Mouse (Mus musculus) G1E (cell line): ENCODE measurements around the gene Cryzl2. TPM values are rescaled to one million over a fixed set of nuclear protein-coding genes. Genes with fewer than 3 reads are reported as not detected.

Source experiments
- ATAC-seq: 2 replicates; pipeline ENCODE4 v1.8.0; 2016; ENCODE audit warnings: mild to moderate bottlenecking; ENCODE audit not compliant: insufficient number of reproducible peaks, poor library complexity, low FRiP score, severe bottlenecking; ENCODE audit errors: extremely low read depth
- DNase-seq: peaks from one replicate; pipeline ENCODE4 v3.0.0; 2012; ENCODE audit warnings: low spot score
- H3K27me3 ChIP-seq: 2 replicates; pipeline ENCODE4 v1.6.1; 2012; ENCODE audit warnings: mild to moderate bottlenecking, low read length, inconsistent platforms; ENCODE audit not compliant: insufficient read depth
- H3K36me3 ChIP-seq: replicated peaks from 2 replicates; pipeline ENCODE3; 2012; ENCODE audit warnings: mild to moderate bottlenecking, inconsistent platforms
- H3K4me1 ChIP-seq: 2 replicates; pipeline ENCODE4 v1.6.1; 2012; ENCODE audit warnings: low read depth, low read length, inconsistent platforms, mixed read lengths; ENCODE audit not compliant: insufficient read depth
- H3K4me3 ChIP-seq: 2 replicates; pipeline ENCODE4 v1.5.1; 2012; ENCODE audit warnings: low read depth, mild to moderate bottlenecking, inconsistent platforms, low read length, moderate library complexity, mixed read lengths
- H3K9me3 ChIP-seq: replicated peaks from 2 replicates; pipeline ENCODE4 v1.6.1; 2012; ENCODE audit warnings: inconsistent platforms
- CTCF ChIP-seq: IDR thresholded peaks from 2 replicates; pipeline ENCODE4 v1.5.1; 2012; ENCODE audit warnings: low read depth, low read length, inconsistent platforms, mixed read lengths
- GATA1 ChIP-seq: IDR thresholded peaks from 2 replicates; pipeline ENCODE4 v1.6.1; 2012; ENCODE audit warnings: borderline replicate concordance, low read length, inconsistent platforms, mixed read lengths
- GATA2 ChIP-seq: IDR thresholded peaks from 2 replicates; pipeline ENCODE4 v1.6.1; 2012; ENCODE audit warnings: low read depth, low read length, inconsistent platforms, borderline replicate concordance
- POLR2AphosphoS5 ChIP-seq: IDR thresholded peaks from 2 replicates; pipeline ENCODE4 v1.6.1; 2012; ENCODE audit warnings: low read depth, low read length, inconsistent platforms; ENCODE audit not compliant: insufficient replicate concordance
- TAL1 ChIP-seq: conservative IDR thresholded peaks from 2 replicates; pipeline ENCODE4 v1.6.1; 2012; ENCODE audit warnings: low read depth, low read length, inconsistent platforms, mixed read lengths
- polyA plus RNA-seq: library from polyadenylated mRNA; stranded (reverse); fragments of >175 nt; gene quantifications from 2 replicates; pipeline ENCODE4 v1.2.3, GENCODE M21; 2012
- total RNA-seq, 2 experiments: library from RNA; stranded (forward) in 1 of 2; stranded (reverse) in 1 of 2; fragments of 200-1000 nt in 1 of 2; fragments of >200 nt in 1 of 2; fragmentation: Nextera tagmentation in 1 of 2; gene quantifications; 2 replicates each; pipeline ENCODE4 v1.2.3; 2014 to 2017

Cryzl2 gene
- total and polyA plus RNA-seq, 3 experiments: 0.44 TPM; not detected in 2

DNA sequence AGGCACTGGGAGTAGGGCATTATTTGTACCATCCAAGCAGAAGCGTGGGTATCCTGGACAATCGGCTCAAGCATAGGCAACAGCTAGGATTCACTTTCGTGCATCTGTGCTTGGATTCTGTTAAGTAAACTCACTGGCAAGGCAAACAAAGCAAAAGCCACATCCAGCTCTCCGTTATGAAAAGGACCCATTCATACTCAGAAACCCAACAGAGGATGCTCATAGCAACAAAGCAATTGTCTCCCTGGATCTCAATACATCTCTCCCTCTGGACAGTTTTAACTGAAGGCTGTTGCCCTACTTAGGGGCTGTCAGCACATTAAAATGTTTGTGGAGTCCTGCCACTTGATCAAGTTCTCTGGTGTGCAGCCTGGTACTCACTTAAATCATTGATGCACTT, 11.2 kb upstream of the Cryzl2 start:
- ATAC-seq (no peak), DNase-seq (no peak)
- no peaks in the 10 kb centered on the region for H3K36me3 ChIP-seq
- TF ChIP-seq CTCF (no peak), TAL1 (no peak), GATA2 (no peak)
- peaks cover 13% of the 10 kb centered on the region for H3K4me1 ChIP-seq
- peaks cover 6% of the 10 kb centered on the region for H3K9me3 ChIP-seq
- no peak overlapping the region for H3K4me3 ChIP-seq
- H3K27me3 ChIP-seq: peaks cover 3% of the 10 kb centered on the region; the same call in 1 of the 2 replicates

DNA sequence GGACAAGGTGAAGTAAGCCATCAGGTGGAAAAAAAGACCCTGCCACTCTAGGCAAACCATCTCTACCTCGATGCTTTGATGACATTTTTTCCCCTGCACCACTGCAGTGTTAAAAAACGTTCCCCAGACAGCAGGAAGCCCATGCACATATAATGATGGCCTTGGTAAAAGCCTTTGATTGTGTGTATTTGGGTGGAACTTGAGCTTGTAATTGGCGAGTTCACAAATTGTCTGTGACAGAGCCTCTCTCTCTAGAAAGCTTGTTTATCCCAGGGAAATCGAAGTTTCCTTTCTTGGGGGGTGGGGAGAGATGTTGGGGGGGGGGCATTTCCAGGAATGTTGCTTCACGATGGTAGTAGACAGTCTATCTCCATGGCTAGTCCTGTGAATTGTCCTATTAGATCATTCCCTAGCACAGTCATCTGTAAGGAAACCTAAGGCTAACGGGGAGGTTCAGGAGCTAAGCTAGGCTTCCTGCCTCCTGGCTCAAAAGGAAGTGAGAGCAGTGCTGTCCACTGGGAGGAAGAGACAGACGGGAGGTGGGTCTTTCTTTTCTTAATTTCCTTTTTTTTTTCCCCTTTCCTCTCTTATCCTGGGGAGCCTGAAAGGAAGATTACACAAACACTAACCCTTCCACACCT, 10.1 kb upstream of the Cryzl2 start:
- no peak for ATAC-seq
- no peak for DNase-seq
- no peak overlapping the region for H3K4me3 ChIP-seq
- TF ChIP-seq TAL1 (no peak), POLR2AphosphoS5 (no peak), CTCF (no peak), GATA2 (no peak), GATA1 (no peak)
- H3K36me3 ChIP-seq: no peaks in the 10 kb centered on the region
- peaks cover 3% of the 10 kb centered on the region; the same call in 1 of the 2 replicates for H3K27me3 ChIP-seq
- peaks cover 6% of the 10 kb centered on the region for H3K9me3 ChIP-seq
- peaks cover 13% of the 10 kb centered on the region for H3K4me1 ChIP-seq

GRCm38 (mm10) chr1:157448805-157449188, 9.6 kb upstream of the Cryzl2 start:
- DNase-seq (no peak), ATAC-seq (no peak)
- Histone ChIP-seq H3K36me3 (no peaks in the 10 kb centered on the region), H3K4me3 (no peak overlapping the region), H3K4me1 (peaks cover 13% of the 10 kb centered on the region), H3K27me3 (peaks cover 3% of the 10 kb centered on the region; the same call in 1 of the 2 replicates), H3K9me3 (peaks cover 8% of the 10 kb centered on the region)
- TF ChIP-seq GATA1 (no peak), CTCF (no peak), GATA2 (no peak), POLR2AphosphoS5 (no peak), TAL1 (no peak)

DNA sequence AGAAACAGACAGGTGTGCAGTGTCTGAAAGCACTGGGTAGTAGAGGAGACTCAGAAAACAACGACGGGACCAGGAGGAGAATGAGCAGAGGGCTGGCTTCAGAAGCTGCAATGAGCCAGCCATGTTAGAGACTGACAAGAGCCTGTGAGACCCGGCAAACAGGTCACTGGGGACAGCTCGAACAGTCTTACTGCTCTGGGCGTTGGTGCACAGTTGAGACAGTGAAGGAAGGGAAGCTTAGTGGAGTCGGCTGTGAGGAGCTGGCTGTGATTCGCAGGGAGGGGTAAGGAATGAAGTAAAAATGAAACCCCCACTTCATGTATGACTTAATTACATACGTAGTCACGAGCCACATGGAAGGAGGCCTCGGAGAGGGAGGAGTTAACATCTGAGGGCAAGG, 8.8 kb upstream of the Cryzl2 start:
- Histone ChIP-seq H3K4me1 (peaks cover 8% of the 10 kb centered on the region), H3K27me3 (peaks cover 3% of the 10 kb centered on the region; the same call in 1 of the 2 replicates), H3K9me3 (peaks cover 8% of the 10 kb centered on the region), H3K4me3 (no peak overlapping the region), H3K36me3 (no peaks in the 10 kb centered on the region)
- no peak for TF ChIP-seq POLR2AphosphoS5
- no peak for TF ChIP-seq TAL1
- no peak for TF ChIP-seq GATA2
- TF ChIP-seq CTCF: no peak
- TF ChIP-seq GATA1: no peak
- DNase-seq: no peak
- no peak for ATAC-seq

DNA sequence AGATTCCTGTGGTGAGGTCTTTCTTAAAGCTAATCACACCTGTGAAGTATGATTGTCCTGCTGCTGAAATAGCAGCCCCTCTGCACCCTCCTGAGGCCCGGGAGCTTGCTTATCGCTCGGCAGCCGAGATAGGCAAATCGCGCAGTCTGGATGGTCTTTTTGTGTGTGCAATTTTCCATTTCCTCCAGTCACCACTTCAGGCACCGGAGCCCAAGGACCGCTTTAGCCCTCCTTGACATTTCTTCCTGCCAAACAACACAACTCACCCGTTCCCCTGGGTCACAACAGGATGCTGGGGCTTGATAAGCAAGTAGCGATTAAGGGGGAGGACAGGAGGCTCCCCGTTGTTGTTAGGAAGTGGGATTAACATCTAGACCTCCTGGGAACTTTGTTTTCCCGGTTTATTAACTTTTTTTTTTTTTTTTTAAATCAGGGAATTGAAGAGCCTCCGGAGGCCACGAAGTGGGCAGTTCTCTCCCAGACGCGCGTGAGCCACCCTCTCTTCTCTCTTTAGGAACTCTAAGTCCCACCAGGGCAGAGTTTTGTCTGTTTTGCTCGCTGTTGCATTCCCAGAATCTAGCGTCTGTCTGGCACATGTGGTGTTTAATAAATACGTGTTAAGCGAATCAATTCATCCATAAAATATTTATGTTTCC, 8.3 kb upstream of the Cryzl2 start:
- DNase-seq (no peak), ATAC-seq (0 out of 2 replicates have a peak, but pooled peaks have one; percentile 12)
- Histone ChIP-seq H3K27me3 (peaks cover 3% of the 10 kb centered on the region; the same call in 1 of the 2 replicates), H3K36me3 (no peaks in the 10 kb centered on the region), H3K4me1 (peaks cover 8% of the 10 kb centered on the region), H3K9me3 (peaks cover 8% of the 10 kb centered on the region), H3K4me3 (no peak overlapping the region)
- TF ChIP-seq CTCF: no peak
- no peak for TF ChIP-seq POLR2AphosphoS5
- no peak for TF ChIP-seq TAL1
- no peak for TF ChIP-seq GATA2
- TF ChIP-seq GATA1: no peak

GRCm38 (mm10) chr1:157452284-157452683, 6.1 kb upstream of the Cryzl2 start:
- Histone ChIP-seq H3K9me3 (0 out of 2 replicates have a peak, but pooled peaks cover 3% of the 10 kb centered on the region), H3K36me3 (no peaks in the 10 kb centered on the region), H3K4me3 (no peak overlapping the region), H3K27me3 (peaks cover 3% of the 10 kb centered on the region; the same call in 1 of the 2 replicates), H3K4me1 (peaks cover 8% of the 10 kb centered on the region)
- TF ChIP-seq TAL1 (no peak), GATA2 (no peak), POLR2AphosphoS5 (no peak), GATA1 (no peak), CTCF (no peak)
- no peak for ATAC-seq
- DNase-seq: no peak
